Mouse (Mus musculus) v-Abl transformed pro-B cells (cell line): ENCODE results near the gene Acot4.

Experiments
- in situ Hi-C, 2 experiments: fragments of 400-800 bp; cut with MboI; formaldehyde crosslinking; loops; one replicate each; pipeline ENCODE4 v1.15.1; 2025; ENCODE audit not compliant: unreplicated experiment in 2 of 2

Acot4 gene

DNA sequence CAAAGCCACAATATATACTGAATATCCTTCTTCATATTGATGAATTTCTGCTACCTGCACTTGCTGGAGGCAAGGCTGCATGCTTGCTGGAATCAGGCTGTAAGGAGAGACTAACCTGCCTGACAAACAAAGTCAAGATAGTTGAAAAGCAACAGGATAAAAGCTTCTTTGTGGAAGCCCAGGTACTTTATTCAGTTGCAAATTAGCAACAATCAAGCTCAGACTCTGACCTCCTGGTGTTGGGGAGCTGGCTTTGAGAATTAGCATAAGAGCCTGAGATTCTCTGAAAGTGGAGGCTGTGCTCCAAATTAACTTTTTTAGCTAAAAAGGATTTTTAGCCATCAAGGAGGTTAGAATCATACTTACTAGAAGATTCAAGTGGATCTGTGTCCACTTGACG, 9.1 kb upstream of the Acot4 start:
- in situ Hi-C loops: loop anchor here in 1 of 2 experiments (5.0 to 25.0 kb wide), 2 partner anchors 57 to 317 kb away; no protein-coding TSS in a partner anchor

DNA sequence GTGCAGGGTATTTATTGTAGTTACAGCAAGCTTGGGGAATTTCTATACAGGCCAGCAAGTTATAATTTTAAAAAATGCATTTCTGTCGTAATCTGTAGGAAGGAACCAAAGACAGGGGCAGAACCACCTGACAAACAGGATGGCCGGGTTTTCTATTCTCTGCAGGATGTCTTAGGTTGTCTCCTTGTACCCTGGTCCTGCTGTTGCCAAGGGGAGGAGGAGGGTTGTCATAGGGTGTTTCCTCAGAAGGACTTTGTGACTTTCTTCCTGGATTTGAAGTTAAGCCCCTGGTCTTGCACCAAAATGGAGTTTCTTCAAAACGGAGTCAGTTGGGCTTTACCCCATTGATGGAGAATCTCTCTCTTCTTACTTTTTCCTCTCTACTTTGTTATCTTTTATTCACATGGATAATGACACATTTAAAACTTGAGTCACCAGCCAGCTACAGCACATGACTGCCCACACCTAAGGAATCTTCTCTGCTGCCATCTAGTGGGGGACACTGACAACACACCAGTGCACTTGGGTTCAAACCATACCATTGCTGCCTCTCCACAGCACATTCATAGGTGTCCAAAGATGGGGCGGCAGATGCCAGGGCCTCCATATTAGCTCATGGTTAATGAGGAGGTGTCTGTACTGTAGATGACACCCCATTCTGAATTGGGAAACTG, 7.4 kb upstream of the Acot4 start:
- in situ Hi-C loops: loop anchor here (5.0 to 25.0 kb wide), 2 partner anchors 58 to 318 kb away; no protein-coding TSS in a partner anchor

DNA sequence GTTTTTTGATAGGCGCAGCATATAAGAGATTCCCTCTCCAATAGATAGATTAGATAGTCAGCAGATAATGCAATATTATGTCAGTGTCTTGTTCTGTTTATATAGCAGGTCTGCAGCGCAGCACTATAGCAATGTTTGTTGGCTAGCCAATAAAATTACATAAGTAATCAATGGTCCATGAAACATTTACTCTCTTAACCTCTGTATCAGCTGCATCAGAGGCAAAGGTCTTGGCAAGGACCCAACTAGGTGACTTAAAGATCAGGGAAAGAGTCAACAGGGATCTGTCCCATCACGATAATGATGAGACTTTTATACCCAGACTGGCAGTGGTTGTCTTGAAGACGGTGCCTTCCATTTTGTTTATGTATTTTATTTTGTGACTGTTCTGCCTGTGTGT, 5.3 kb upstream of the Acot4 start:
- in situ Hi-C loops: loop anchor here (5.0 to 25.0 kb wide), 2 partner anchors 61 to 321 kb away; no protein-coding TSS in a partner anchor

DNA sequence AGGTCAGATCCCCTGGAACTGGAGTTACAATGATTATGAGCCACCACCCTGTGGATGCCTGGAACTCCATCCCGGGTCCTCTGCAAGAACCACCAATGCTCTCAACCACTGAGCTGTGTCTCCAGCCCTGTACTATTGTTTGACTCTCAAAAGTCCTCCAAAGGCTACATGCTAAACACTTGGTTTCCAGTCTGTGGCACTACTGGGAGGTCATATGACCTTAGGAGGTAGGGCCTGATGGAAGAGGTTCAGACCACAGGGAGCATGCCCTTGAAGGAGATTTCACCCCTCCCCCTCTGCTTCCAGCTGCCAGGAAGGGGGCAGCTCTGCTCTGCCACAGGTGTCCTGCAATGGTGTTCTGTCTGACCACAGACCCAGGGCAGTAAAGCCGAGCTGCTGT, 4.9 kb upstream of the Acot4 start:
- in situ Hi-C loops: loop anchor here (5.0 to 25.0 kb wide), 2 partner anchors 61 to 321 kb away; no protein-coding TSS in a partner anchor

DNA sequence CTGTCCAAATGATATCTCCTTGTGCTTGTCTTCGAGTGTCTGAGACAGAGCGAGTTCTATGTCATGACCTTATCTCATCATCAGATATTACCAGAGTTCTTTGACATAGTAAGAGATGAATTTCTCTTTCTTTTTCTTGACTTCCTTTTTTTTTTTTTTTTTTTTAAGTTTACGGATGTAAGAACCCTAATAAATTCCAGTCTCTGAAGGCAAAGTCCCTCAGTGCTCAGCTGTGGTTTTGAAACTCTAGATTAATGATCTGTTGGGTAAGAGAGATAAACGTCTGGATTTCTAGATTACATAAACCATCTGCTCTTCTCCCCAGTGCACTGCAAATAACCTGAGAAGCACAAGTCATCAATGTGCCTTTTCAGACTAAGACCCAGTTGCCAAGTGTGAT, 4.1 kb upstream of the Acot4 start:
- in situ Hi-C loops: loop anchor here (5.0 to 25.0 kb wide), 2 partner anchors 62 to 322 kb away; no protein-coding TSS in a partner anchor

DNA sequence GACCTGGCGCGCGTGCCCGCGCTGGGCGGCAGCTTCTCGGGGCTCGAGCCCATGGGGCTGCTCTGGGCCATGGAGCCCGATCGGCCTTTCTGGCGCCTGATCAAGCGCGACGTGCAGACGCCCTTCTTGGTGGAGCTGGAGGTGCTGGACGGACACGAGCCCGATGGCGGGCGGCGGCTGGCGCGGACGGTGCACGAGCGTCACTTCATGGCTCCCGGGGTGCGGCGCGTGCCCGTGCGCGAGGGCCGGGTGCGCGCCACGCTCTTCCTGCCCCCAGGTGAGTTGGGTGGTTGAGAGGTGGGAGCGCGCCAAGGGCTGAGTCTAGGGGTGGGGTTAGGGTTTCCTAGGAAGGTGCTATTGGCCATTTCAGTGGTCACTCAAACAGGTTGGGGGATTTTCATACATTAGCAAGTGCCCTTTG, 522 bp downstream of the Acot4 start, which contains the start of gene Gm49366:
Gm49366 (plus strand) TSS at position 245 of the 421 bp plus-strand sequence.
- in situ Hi-C loops: loop anchor here in 1 of 2 experiments (25.0 kb wide), 1 partner anchor 326 kb away; no protein-coding TSS in a partner anchor

DNA sequence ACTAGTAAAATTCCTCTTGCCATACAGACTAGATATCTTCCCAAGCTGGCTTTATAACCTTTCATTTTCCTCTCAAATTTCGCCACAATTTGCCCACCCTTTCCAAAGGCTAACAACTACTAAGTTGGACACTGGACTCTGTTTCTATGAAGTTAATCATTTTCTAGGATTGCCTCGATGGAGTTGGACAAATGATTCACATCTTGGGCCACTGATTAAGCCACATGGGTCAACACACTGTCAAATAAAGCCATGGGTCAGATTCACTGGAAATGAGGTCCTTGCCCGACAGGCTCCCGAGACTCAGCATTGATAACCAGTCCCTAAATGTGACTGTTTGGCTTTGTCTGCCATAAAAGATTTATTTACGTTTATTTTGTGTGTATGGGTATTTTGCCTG, 4.1 kb downstream of the Acot4 start:
- in situ Hi-C loops: loop anchor here in 1 of 2 experiments (25.0 kb wide), 1 partner anchor 330 kb away; no protein-coding TSS in a partner anchor

DNA sequence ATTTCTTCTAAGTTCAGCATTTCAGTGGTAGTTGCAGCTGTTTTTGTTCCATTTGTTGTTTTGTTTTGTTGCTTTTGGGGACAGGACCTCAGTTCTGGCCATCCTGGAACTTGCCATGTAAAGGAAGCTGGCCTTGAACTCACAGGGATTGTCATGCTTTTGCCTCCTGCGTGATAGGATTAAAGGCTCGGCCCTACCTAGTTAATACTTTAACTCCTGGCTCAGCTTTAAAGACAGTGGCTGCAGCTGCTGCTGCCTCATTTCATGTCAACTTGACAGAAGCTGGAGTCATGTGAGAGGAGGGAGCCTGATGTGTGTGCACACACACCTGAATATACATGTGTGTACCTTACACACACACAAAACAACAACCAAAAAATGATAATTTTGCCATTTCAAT, 5.9 kb downstream of the Acot4 start:
- in situ Hi-C loops: loop anchor here in 1 of 2 experiments (25.0 kb wide), 1 partner anchor 332 kb away; no protein-coding TSS in a partner anchor

DNA sequence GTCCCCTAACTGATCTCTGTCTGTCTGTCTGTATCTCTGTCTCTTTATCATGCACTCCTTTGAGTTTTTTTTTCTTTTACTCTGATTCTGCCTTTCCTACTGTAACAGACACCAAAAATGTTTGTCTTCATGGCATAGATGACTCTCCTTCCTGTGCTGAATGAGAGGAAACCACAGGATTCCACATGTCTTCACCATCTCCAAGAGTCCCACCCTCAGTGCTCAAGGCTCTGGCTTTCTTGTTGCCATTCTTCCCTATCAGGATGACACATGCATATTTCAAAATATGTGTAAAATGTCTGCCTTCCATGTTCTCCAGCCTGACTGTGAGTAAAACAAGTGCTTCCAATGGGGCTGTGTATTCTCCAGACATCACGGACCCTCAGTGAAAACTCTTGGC, 8.7 kb downstream of the Acot4 start:
- in situ Hi-C loops: loop anchor here in 1 of 2 experiments (25.0 kb wide), 1 partner anchor 335 kb away; no protein-coding TSS in a partner anchor

DNA sequence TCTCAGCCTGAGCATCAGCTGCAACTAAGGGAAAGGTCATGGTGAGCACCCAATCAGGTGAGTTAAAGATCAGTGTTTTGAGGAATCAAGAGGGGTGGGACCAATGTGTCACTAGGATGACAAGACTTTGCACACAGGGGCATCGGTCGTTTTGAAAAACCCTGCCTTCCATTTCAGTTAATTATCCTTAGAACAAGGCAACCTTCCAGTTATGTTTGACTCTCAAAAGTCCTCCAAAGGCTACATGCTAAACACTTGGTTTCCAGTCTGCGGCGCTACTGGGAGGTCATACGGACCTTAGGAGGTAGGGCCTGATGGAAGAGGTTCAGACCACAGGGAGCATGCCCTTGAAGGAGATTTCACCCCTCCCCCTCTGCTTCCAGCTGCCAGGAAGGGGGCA, 12.6 kb downstream of the Acot4 start:
- in situ Hi-C loops: loop anchor here in 1 of 2 experiments (25.0 kb wide), 2 partner anchors 338 to 938 kb away; no protein-coding TSS in a partner anchor

DNA sequence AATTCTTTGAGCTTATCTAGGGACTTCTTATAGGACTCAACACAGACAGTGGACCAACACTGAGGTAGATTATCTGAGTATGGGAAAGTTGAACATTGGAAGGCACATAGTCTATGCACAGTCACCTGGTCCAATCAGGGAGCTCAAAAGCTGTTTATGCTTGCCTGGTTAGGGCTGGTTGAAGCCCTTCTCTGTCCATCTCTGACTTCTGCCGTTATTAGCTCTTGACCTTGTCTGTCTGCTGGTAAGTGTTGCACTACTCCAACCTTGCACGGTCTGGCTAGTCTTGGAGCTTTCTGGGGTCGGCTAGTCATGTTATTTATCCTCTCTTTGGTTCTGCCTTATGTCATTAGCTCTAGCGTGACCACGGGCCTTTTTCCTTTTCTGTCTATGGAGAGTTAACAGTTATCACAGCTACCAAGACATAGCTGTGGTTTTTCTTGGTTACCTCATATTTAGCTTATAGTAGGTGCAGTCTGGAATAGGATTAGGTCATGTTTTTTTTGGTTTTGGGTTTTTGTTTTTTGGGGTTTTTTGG, 13.8 kb downstream of the Acot4 start, which contains the start of gene Acot3:
Acot3 (plus strand) TSS at position 208 of the 538 bp plus-strand sequence.
- in situ Hi-C loops: loop anchor here in 1 of 2 experiments (25.0 kb wide), 2 partner anchors 340 to 940 kb away; no protein-coding TSS in a partner anchor

DNA sequence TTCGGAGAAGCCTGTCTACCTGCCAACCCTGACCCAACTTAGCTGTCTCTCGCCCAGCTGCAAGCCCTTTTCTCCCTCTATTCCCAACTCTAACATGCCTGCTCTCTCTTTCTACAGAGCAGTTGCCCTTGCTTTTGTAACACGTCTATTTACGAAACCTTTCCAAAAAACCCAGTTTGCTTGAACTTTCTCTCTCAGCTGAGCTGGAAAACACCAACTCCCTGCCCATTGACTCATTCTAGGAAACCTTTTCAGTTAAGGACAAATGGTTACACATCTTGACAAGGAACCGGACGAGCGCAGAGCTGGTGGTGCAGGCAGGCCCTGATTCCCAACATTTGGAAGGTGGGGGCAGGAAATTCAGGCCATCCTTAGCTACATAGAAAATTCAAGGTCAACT, 14.4 kb downstream of the Acot4 start:
- in situ Hi-C loops: loop anchor here in 1 of 2 experiments (25.0 kb wide), 2 partner anchors 340 to 940 kb away; no protein-coding TSS in a partner anchor

DNA sequence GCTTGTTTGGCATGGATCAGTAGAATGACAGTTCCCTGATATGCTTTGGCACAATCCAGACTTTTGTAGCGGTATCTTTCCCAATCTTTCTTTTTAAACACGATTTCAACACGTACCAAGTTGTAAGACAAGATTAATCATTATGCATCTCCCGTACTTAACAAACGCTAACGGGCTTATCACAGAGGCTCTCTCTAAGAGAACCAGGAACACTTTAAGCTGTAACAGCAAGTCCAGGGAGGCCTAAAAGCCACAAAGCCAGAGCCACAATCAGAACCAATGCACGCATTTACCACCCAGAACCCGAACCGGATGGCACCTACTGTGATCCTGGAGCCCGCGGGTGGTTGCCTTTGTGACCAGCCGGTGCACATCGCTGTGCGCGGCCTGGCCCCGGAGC, 15.0 kb downstream of the Acot4 start:
- in situ Hi-C loops: loop anchor here in 1 of 2 experiments (25.0 kb wide), 2 partner anchors 341 to 941 kb away; no protein-coding TSS in a partner anchor

DNA sequence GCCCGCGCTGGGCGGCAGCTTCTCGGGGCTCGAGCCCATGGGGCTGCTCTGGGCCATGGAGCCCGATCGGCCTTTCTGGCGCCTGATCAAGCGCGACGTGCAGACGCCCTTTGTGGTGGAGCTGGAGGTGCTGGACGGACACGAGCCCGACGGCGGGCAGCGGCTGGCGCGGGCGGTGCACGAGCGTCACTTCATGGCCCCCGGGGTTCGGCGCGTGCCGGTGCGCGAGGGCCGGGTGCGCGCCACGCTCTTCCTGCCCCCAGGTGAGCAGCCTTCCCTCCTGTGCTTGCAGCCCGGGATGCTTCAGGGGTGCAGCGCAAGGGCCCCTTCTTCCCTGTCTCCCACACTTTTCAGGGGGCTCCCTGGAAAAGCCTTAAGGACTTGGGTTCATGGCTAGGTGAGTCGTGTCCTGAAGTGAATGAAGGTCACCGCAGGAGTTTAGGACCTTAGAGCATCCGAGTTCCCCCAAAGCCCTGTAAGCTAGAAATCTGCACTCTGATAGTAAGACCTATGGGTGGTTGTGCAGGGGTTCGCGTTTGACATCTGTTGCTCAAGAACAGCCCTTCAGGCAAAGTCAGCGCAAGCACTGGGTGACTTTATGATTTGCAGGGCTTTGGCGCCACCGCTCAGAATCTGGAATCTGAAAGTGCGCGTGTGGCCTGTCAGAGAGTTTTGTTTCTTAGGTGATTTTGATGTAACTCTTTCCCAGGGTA, 15.7 kb downstream of the Acot4 start:
- in situ Hi-C loops: loop anchor here in 1 of 2 experiments (25.0 kb wide), 2 partner anchors 342 to 942 kb away; no protein-coding TSS in a partner anchor

DNA sequence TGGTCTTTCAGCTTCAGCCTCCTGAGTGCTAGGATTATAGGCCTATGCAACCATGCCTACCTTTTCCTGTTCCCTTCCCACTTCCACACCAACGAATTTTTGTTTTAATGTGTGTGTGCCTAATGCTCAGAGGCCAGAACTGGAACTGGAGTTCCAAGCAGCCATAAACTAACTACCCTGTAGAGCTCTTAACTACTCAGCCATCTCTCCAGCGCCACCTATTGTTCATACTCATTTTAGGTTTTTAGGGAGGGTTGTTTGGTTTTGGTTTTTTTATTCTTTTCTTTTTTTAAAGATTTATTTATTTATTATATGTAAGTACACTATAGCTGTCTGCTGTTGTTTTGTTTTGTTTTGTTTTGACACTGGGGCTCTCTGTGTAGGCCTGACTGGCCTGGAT, 22.8 kb downstream of the Acot4 start:
- in situ Hi-C loops: loop anchor here in 1 of 2 experiments (25.0 kb wide), 2 partner anchors 349 to 949 kb away; no protein-coding TSS in a partner anchor

DNA sequence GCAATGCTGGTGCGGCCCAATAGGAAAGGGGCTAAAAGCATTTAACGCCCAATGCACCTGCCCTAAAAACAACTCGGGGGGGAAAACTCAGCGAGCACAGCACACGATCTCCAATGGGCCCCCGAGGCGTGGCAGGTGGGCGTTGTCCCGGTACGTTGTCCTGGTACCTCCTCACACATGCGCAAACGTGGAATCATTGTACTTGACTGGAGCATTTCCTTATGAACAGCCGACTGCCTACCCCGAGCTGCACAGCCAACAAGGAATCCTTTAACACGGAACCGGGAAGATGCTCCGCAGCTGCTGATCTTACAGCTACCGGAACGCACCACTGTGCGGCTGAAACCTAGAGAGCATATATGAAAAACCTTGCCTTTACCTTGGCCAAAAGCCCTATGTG, 24.2 kb downstream of the Acot4 start:
- in situ Hi-C loops: loop anchor here in 1 of 2 experiments (25.0 kb wide), 2 partner anchors 350 to 950 kb away; no protein-coding TSS in a partner anchor

DNA sequence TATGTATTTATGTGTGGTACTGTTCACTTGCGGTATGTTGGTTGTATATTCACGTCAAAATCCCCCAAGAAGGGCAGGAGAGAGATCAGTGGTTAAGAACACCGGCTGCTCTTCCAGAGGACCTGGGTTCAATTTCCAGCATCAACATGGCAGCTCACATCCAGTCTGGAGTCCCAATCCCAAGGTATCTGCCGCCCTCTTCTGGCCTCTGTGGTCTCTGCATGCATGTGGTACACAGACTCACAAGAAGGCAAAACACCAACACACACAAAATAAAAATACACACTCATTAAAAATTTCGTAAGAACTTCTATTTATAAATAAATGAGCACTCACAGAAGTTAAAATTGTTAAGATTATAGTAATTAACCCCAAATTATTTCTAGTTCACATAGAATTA, 25.0 kb downstream of the Acot4 start:
- in situ Hi-C loops: loop anchor here in 1 of 2 experiments (25.0 kb wide), 2 partner anchors 351 to 951 kb away; no protein-coding TSS in a partner anchor

DNA sequence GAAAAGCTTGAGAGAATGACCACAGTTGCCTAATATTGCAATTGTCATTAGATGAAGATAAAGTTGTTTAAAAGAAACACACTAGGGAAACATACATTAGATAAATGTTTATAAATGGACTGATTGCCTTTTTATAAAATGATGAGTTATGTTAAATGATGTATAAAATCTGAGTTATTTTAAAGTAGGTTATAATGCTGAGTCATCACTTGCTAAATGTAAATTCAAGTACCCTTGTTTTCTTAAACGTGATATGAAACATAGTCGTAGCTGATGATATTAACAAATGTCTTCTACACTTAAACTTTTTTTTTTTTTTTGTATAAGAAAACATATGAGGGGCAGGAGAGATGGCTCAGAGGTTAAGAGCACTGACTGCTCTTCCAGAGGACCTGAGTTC, 25.7 kb downstream of the Acot4 start:
- in situ Hi-C loops: loop anchor here in 1 of 2 experiments (25.0 kb wide), 2 partner anchors 352 to 952 kb away; no protein-coding TSS in a partner anchor

DNA sequence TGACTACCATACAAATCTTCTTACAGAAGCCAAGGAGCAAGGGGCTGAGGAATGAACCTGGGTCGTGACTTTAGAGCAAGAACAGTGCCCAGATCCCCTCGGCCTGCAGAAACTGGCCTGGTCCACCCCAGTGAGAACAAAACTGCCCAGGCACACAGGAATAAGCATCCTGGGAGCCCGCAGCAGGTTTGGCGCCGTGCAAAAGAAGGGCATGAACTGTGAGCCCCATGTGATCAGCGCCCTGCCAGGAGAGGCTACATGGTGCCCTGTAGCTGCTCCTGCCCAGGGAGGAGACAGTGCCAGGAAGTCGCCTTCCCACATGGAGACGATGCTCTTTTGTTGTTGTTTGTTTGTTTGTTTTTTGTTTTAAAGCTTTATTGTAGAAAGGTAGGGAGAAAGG, 26.4 kb downstream of the Acot4 start:
- in situ Hi-C loops: loop anchor here in 1 of 2 experiments (25.0 kb wide), 2 partner anchors 352 to 952 kb away; no protein-coding TSS in a partner anchor

DNA sequence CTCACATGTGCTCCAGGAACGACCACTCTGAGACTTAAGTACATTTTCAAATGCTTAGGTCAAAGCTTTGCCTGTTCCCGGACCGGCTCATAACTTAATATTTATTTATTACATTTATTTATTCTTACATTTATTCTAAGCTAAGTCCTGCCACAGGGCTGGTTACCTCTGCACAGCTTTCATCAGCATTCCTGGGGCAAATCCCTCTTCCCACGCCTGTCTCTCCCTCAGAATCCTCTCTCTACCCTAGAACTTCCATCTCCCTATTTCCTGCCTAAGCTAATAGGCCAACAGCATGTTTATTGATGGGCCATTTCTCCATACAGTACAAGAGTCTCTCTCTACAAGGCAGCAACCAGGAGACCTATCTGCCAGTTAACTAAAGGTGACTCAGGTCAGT, 29.6 kb downstream of the Acot4 start:
- in situ Hi-C loops: loop anchor here in 1 of 2 experiments (25.0 kb wide), 2 partner anchors 355 to 955 kb away; no protein-coding TSS in a partner anchor
